Mouse (Mus musculus): Measurements from ENCODE around the gene Srcin1. TPM values are rescaled to one million over a fixed set of nuclear protein-coding genes. Genes with fewer than 3 reads are reported as not detected.

Gene Srcin1
- polyA plus RNA-seq, 1 experiment, result 0.01 TPM

DNA sequence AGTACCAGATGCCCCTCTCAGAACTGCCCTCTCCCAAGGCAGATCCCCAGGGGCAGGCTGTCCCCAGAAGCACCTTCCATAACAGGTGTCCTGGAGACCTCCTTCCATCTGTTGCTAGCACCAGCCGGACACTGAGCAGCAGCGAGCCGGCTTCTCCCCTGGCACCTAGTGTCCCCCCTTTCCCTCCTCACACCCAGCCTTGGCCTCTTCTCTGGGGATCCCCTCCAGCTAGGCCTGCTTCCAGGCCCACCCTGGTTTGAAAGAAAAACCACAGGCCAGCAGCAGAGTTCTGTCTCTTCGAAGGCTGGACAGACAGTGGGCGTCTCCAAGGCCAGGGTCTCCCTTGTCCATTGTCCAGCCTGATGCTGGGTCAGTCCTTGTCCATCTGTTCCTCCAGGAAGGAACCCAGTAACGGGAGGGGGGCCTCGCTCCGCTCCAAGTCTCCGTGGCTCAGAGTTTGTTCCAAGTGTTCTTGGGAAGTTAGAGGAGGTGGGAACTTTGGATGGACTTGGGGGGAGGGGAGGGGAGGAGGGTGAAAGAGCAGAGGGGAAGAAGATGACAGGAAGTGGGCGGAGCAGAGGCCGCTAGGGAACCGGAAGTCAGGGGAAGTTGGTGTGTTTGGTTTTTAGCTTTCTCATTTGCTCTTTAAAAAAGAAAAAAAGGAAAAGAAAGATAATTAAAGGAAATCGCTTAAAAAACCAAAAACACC, 64.2 kb downstream of the Srcin1 start:
- Histone ChIP-seq H3K27me3 (ENCODE audit: control insufficient read depth, insufficient read depth, insufficient read length) (peaks cover 17% of the 10 kb centered on the region), H3K4me3 (ENCODE audit: insufficient read depth, poor library complexity, severe bottlenecking) (no peak overlapping the region), H3K79me3 (ENCODE audit: low read depth) (no peaks in the 10 kb centered on the region), H3K36me3 (ENCODE audit: control insufficient read depth, insufficient read depth) (no peaks in the 10 kb centered on the region), H3ac (ENCODE audit: control insufficient read depth, insufficient read length, low read depth) (no peak overlapping the region), H3K79me2 (ENCODE audit: control insufficient read depth, insufficient read depth) (no peaks in the 10 kb centered on the region)
- TF ChIP-seq USF1 (IDR thresholded peaks at IDR 0.05; ENCODE audit: low read depth), result no peak
- no peak for TF ChIP-seq CEBPB (IDR thresholded peaks at IDR 0.05; ENCODE audit: low read depth)
- TF ChIP-seq MAX (IDR thresholded peaks at IDR 0.05), result no peak
- TF ChIP-seq CTCF (IDR thresholded peaks at IDR 0.05; ENCODE audit: control insufficient read depth, insufficient read depth, insufficient read length), result no peak
- TF ChIP-seq FOSL1 (IDR thresholded peaks at IDR 0.05; ENCODE audit: insufficient read depth, low read length, poor library complexity, severe bottlenecking), result no peak
- no peak for TF ChIP-seq MYOG (IDR thresholded peaks at IDR 0.05; ENCODE audit: control insufficient read depth, extremely low read depth, insufficient read length)
- TF ChIP-seq MYOD1 (IDR thresholded peaks at IDR 0.05; ENCODE audit: control insufficient read depth, insufficient read length, low read depth), result no peak

DNA sequence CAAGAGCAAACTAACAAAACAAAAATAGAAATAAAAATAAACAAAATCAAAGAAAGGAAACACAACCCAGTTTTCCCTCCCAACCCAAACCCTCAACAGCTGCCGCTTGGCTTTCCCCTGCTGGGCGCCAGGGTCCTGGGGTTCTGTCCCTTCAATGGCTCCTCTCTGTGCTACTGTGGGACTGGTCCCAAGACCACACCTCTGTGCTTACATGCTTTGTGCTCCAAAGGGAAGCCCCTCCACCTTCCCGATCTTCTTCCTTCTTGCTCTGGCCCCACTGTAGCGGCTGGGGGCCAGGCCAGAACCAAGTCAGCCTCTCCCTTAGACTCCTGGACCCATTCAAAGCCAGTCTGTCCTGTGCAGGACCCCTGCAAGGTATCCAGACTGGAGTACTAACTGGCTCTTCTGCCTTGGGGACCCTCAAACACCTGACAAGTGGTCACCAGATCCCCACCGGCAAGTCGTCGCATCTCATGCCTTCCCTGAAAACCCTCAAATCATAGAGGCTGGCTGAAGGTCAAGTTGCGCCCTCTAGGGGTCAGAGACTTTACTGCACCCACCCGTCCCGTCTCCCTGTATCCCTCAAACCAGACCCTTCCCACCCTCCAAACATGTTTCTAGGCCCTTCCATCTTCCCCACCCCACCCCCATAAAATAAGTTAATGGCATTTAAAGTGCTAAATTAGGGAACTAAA, 64.9 kb downstream of the Srcin1 start:
- TF ChIP-seq MYOD1 (IDR thresholded peaks at IDR 0.05; ENCODE audit: control insufficient read depth, insufficient read length, low read depth), result no peak
- peak; percentile 79 for TF ChIP-seq CTCF (IDR thresholded peaks at IDR 0.05; ENCODE audit: control insufficient read depth, insufficient read depth, insufficient read length)
- no peak for TF ChIP-seq USF1 (IDR thresholded peaks at IDR 0.05; ENCODE audit: low read depth)
- H3K79me3 ChIP-seq (ENCODE audit: low read depth), result no peaks in the 10 kb centered on the region
- H3ac ChIP-seq (ENCODE audit: control insufficient read depth, insufficient read length, low read depth), result no peak overlapping the region
- H3K4me3 ChIP-seq (ENCODE audit: insufficient read depth, poor library complexity, severe bottlenecking), result no peak overlapping the region
- H3K36me3 ChIP-seq (ENCODE audit: control insufficient read depth, insufficient read depth), result no peaks in the 10 kb centered on the region
- H3K27me3 ChIP-seq (ENCODE audit: control insufficient read depth, insufficient read depth, insufficient read length), result peaks cover 11% of the 10 kb centered on the region
- H3K79me2 ChIP-seq (ENCODE audit: control insufficient read depth, insufficient read depth), result no peaks in the 10 kb centered on the region

DNA sequence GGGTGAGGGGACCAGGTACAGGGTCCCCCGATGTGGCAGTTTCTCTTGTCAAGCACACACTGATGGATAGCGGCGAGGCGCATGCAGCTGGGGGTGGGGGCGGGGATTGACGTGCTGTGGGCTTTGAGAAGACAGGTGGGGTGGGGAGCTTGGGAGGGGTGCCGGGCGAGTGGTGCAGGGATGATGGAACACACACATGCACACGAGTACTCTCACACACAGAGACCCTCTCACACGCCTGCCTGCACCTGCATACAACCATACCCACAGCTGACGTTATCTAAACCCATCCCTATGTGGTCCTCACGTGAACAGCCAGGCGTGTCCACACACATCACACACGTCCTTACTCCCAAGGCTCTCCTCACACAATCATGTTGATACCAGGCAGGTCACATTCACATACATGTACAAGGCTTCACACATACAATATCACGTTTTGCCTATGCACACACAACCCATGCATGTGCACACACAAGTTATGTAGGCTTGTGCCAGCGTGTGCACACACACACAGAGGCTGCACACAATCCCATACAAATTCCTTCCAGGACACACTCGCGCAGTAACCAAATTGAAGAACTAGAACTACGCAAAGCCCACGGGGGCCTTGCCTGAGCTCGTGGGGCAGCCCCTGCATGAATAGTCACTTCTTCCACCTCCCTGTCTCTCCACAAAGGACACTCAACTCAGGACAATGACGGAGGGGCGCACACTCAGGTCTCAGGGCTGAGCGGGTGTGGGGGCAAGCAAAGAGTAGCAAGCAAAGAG, 66.1 kb downstream of the Srcin1 start:
- Histone ChIP-seq H3K79me3 (ENCODE audit: low read depth) (no peaks in the 10 kb centered on the region), H3K27me3 (ENCODE audit: control insufficient read depth, insufficient read depth, insufficient read length) (peaks cover 3% of the 10 kb centered on the region), H3K36me3 (ENCODE audit: control insufficient read depth, insufficient read depth) (no peaks in the 10 kb centered on the region), H3ac (ENCODE audit: control insufficient read depth, insufficient read length, low read depth) (no peak overlapping the region), H3K4me3 (ENCODE audit: insufficient read depth, poor library complexity, severe bottlenecking) (no peak overlapping the region), H3K79me2 (ENCODE audit: control insufficient read depth, insufficient read depth) (no peaks in the 10 kb centered on the region)
- TF ChIP-seq CEBPB (IDR thresholded peaks at IDR 0.05; ENCODE audit: low read depth) (no peak), CTCF (IDR thresholded peaks at IDR 0.05; ENCODE audit: control insufficient read depth, insufficient read depth, insufficient read length) (no peak)

DNA sequence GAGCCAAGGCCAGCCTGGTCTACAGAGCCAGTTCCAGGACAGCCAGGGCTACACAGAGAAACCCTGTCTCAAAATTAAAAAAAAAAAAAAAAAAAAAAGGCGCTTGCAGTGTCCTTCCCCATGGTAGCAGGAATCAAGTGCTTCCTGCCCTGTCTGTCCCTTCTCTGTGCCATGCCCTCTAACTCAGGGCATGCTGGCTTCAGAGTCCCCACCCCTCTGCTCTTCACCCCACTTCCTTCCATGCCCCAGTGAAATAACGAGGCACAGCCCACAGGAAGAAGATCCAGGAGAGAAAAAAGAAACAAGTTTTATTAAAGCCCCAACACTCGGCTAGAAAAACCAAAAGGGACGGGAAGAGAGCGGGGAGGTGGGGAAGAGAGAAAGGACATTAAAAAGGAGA, 66.9 kb downstream of the Srcin1 start:
- no peaks in the 10 kb centered on the region for H3K27me3 ChIP-seq (ENCODE audit: control insufficient read depth, insufficient read depth, insufficient read length)
- H3K79me2 ChIP-seq (ENCODE audit: control insufficient read depth, insufficient read depth), result no peaks in the 10 kb centered on the region
- no peak for TF ChIP-seq CEBPB (IDR thresholded peaks at IDR 0.05; ENCODE audit: low read depth)
- TF ChIP-seq FOSL1 (IDR thresholded peaks at IDR 0.05; ENCODE audit: insufficient read depth, low read length, poor library complexity, severe bottlenecking), result no peak
- no peaks in the 10 kb centered on the region for H3K79me3 ChIP-seq (ENCODE audit: low read depth)
- no peak overlapping the region for H3K4me3 ChIP-seq (ENCODE audit: insufficient read depth, poor library complexity, severe bottlenecking)
- H3ac ChIP-seq (ENCODE audit: control insufficient read depth, insufficient read length, low read depth), result no peak overlapping the region
- H3K36me3 ChIP-seq (ENCODE audit: control insufficient read depth, insufficient read depth), result no peaks in the 10 kb centered on the region

DNA sequence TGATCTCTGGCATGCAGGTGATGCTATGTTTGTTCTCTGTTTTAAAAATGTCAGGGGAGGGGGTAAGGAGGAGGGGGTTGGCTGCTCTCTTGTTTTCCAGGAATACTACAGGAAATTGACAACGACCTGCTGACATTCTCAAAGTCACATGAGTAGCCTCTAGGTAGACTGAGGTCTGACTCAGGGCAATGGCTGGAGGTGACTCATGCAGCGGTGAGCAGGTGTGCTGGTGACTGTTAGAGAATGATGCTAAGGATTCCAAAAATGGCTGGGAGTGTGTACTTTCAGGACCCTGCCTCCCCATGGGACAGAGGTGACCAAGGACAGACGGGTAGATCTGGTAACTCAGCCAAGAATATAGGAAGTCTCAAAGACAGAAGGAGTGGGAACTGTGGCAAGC, 67.8 kb downstream of the Srcin1 start:
- Histone ChIP-seq H3K27me3 (ENCODE audit: control insufficient read depth, insufficient read depth, insufficient read length) (no peaks in the 10 kb centered on the region), H3ac (ENCODE audit: control insufficient read depth, insufficient read length, low read depth) (no peak overlapping the region), H3K36me3 (ENCODE audit: control insufficient read depth, insufficient read depth) (no peaks in the 10 kb centered on the region), H3K79me3 (ENCODE audit: low read depth) (no peaks in the 10 kb centered on the region), H3K79me2 (ENCODE audit: control insufficient read depth, insufficient read depth) (no peaks in the 10 kb centered on the region), H3K4me3 (ENCODE audit: insufficient read depth, poor library complexity, severe bottlenecking) (no peak overlapping the region)
- no peak for TF ChIP-seq CTCF (IDR thresholded peaks at IDR 0.05; ENCODE audit: control insufficient read depth, insufficient read depth, insufficient read length)
- TF ChIP-seq MYOG (IDR thresholded peaks at IDR 0.05; ENCODE audit: control insufficient read depth, extremely low read depth, insufficient read length), result no peak
- no peak for TF ChIP-seq FOSL1 (IDR thresholded peaks at IDR 0.05; ENCODE audit: insufficient read depth, low read length, poor library complexity, severe bottlenecking)
- TF ChIP-seq MAX (IDR thresholded peaks at IDR 0.05), result no peak
- TF ChIP-seq MYOD1 (IDR thresholded peaks at IDR 0.05; ENCODE audit: control insufficient read depth, insufficient read length, low read depth), result peak; percentile 57

DNA sequence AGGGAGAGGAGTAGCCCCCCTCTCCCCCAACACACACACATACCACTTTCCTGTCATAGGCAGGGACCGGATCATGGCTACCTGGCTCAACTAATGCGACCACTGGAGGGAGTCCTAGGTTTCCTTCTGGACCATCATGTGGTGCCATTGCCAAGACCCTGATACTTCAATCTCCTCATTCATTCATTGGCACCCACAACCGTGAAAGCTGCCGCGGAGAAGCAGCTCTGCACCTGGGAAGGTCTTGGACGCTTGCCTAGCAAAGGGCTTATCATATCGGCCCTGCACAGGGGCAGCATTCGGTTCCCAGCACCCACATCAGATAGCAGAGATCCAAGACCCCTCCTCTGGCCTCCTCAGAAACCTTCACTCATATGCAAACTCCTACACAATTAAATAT, 69.7 kb downstream of the Srcin1 start:
- TF ChIP-seq FOSL1 (IDR thresholded peaks at IDR 0.05; ENCODE audit: insufficient read depth, low read length, poor library complexity, severe bottlenecking) (no peak), MYOD1 (IDR thresholded peaks at IDR 0.05; ENCODE audit: control insufficient read depth, insufficient read length, low read depth) (no peak), MYOG (IDR thresholded peaks at IDR 0.05; ENCODE audit: control insufficient read depth, extremely low read depth, insufficient read length) (no peak), USF1 (IDR thresholded peaks at IDR 0.05; ENCODE audit: low read depth) (no peak), CTCF (IDR thresholded peaks at IDR 0.05; ENCODE audit: control insufficient read depth, insufficient read depth, insufficient read length) (no peak), MAX (IDR thresholded peaks at IDR 0.05) (no peak), CEBPB (IDR thresholded peaks at IDR 0.05; ENCODE audit: low read depth) (no peak)
- no peaks in the 10 kb centered on the region for H3K27me3 ChIP-seq (ENCODE audit: control insufficient read depth, insufficient read depth, insufficient read length)
- H3ac ChIP-seq (ENCODE audit: control insufficient read depth, insufficient read length, low read depth), result no peak overlapping the region
- no peaks in the 10 kb centered on the region for H3K79me2 ChIP-seq (ENCODE audit: control insufficient read depth, insufficient read depth)
- no peak overlapping the region for H3K4me3 ChIP-seq (ENCODE audit: insufficient read depth, poor library complexity, severe bottlenecking)
- no peaks in the 10 kb centered on the region for H3K36me3 ChIP-seq (ENCODE audit: control insufficient read depth, insufficient read depth)
- no peaks in the 10 kb centered on the region for H3K79me3 ChIP-seq (ENCODE audit: low read depth)

Measured in C2C12 (cell line).